ENCODE assay signal across 22 mouse cellular contexts in genomic region chrX:13765024-13765423, GRCm38 (mm10).
A peak's percentile ranks its signal among the peaks of the same experiment; 100 is the strongest.
DNase-seq lines count a peak whose midpoint lies in the region; ATAC-seq and TF ChIP-seq lines count a peak whose summit lies in the region.
"Had no signal": no experiment of that assay in that cellular context is flagged by ENCODE, and none has a peak within 500 bp of the region (broad histone marks: within the 10 kb centered on the region; RNA-seq: fewer than 3 reads in every experiment).

No protein-coding gene starts in this region.

- no peak overlapping the region for H3K4me3 ChIP-seq in lung, postnatal 0 days (ENCODE audit: low read depth, low read length)
- no peak overlapping the region for H3K4me3 ChIP-seq in forebrain, embryonic 11.5 days (ENCODE audit: low read depth, low read length)
- H3K4me3 ChIP-seq: embryonic facial prominence, embryonic 12.5 days; embryonic facial prominence, embryonic 15.5 days; forebrain, embryonic 12.5 days; forebrain, embryonic 15.5 days; heart, adult 2 months; heart, embryonic 10.5 days; hindbrain, embryonic 12.5 days; hindbrain, embryonic 15.5 days had no signal

- no peak overlapping the region for H3K27ac ChIP-seq in lung, postnatal 0 days (ENCODE audit: low read length)
- H3K27ac ChIP-seq in forebrain, embryonic 11.5 days (ENCODE audit: low read depth, low read length) = no peak overlapping the region
- H3K27ac ChIP-seq: embryonic facial prominence, embryonic 12.5 days; embryonic facial prominence, embryonic 15.5 days; forebrain, embryonic 12.5 days; forebrain, embryonic 15.5 days; heart, adult 2 months; heart, embryonic 10.5 days; hindbrain, embryonic 12.5 days; hindbrain, embryonic 15.5 days had no signal

- no peaks in the 10 kb centered on the region for H3K36me3 ChIP-seq in lung, postnatal 0 days (ENCODE audit: insufficient read depth, low read length)
- H3K36me3 ChIP-seq in forebrain, embryonic 11.5 days (ENCODE audit: control insufficient read depth, insufficient read depth, low read length) = no peaks in the 10 kb centered on the region
- H3K36me3 ChIP-seq: embryonic facial prominence, embryonic 12.5 days; embryonic facial prominence, embryonic 15.5 days; forebrain, embryonic 12.5 days; forebrain, embryonic 15.5 days; heart, embryonic 10.5 days; hindbrain, embryonic 12.5 days; hindbrain, embryonic 15.5 days had no signal

- H3K4me2 ChIP-seq in lung, postnatal 0 days (replicated peaks; ENCODE audit: low read depth, low read length) = no peak overlapping the region
- H3K4me2 ChIP-seq in forebrain, embryonic 11.5 days (ENCODE audit: low read depth, low read length, severe bottlenecking) = no peak overlapping the region
- H3K4me2 ChIP-seq: embryonic facial prominence, embryonic 12.5 days; embryonic facial prominence, embryonic 15.5 days; forebrain, embryonic 12.5 days; forebrain, embryonic 15.5 days; hindbrain, embryonic 12.5 days; hindbrain, embryonic 15.5 days had no signal

- ATAC-seq in lung, postnatal 0 days = peak; percentile 68
- no peak for ATAC-seq in forebrain, embryonic 11.5 days (replicated peaks; ENCODE audit: low FRiP score)
- ATAC-seq: forebrain, embryonic 15.5 days had no signal

- 48% methylated on average over 1 of the region's 1 CpGs for WGBS in lung, postnatal 0 days
- 89% methylated on average over 1 of the region's 1 CpGs for WGBS in forebrain, embryonic 11.5 days

- H3K27me3 ChIP-seq in lung, postnatal 0 days (replicated peaks; ENCODE audit: insufficient read depth, low read length) = no peaks in the 10 kb centered on the region
- H3K27me3 ChIP-seq in forebrain, embryonic 11.5 days (ENCODE audit: control insufficient read depth, insufficient read depth, low read length) = no peaks in the 10 kb centered on the region
- H3K27me3 ChIP-seq: embryonic facial prominence, embryonic 12.5 days; embryonic facial prominence, embryonic 15.5 days; forebrain, embryonic 12.5 days; forebrain, embryonic 15.5 days; hindbrain, embryonic 12.5 days; hindbrain, embryonic 15.5 days had no signal

- H3K9ac ChIP-seq in lung, postnatal 0 days (replicated peaks; ENCODE audit: low read depth) = no peak overlapping the region
- H3K9ac ChIP-seq in forebrain, embryonic 11.5 days (ENCODE audit: low read length) = no peak overlapping the region
- H3K9ac ChIP-seq: embryonic facial prominence, embryonic 12.5 days; embryonic facial prominence, embryonic 15.5 days; forebrain, embryonic 12.5 days; forebrain, embryonic 15.5 days; hindbrain, embryonic 12.5 days; hindbrain, embryonic 15.5 days had no signal

- DNase-seq in lung, postnatal 0 days (ENCODE audit: low spot score) = peak; percentile 53
- no peak for DNase-seq in lung, adult 18-20 months
- DNase-seq in 3134 (ENCODE audit: extremely low read depth, insufficient read length, low spot score) = peak; percentile 23
- peak; percentile 49 for DNase-seq in Muller cell, postnatal 12 days (ENCODE audit: inconsistent ontology term)
- no peak for DNase-seq in forebrain, embryonic 11.5 days (ENCODE audit: low spot score)
- no peak for DNase-seq in layer of hippocampus, adult 9-11 months
- DNase-seq: adrenal gland, adult 2 months; adrenal gland, postnatal 14 days; cerebellum, adult 11 months; cerebellum, adult 2 months; cerebellum, adult 9-11 months; cerebellum, postnatal 25 days; gastrocnemius, postnatal 10 days; gastrocnemius, postnatal 36 days had no signal

- no peak for TF ChIP-seq CTCF in lung, postnatal 0 days (IDR thresholded peaks at IDR 0.05)

- H3K4me1 ChIP-seq in lung, postnatal 0 days (ENCODE audit: insufficient read depth, low read depth, low read length) = no peaks in the 10 kb centered on the region
- H3K4me1 ChIP-seq in forebrain, embryonic 11.5 days (replicated peaks; ENCODE audit: control insufficient read depth, insufficient read depth, low read length) = no peaks in the 10 kb centered on the region
- H3K4me1 ChIP-seq: embryonic facial prominence, embryonic 12.5 days; embryonic facial prominence, embryonic 15.5 days; forebrain, embryonic 12.5 days; forebrain, embryonic 15.5 days; heart, embryonic 10.5 days; hindbrain, embryonic 12.5 days; hindbrain, embryonic 15.5 days had no signal

- H3K9me3 ChIP-seq in lung, postnatal 0 days (ENCODE audit: low read length) = no peaks in the 10 kb centered on the region
- no peaks in the 10 kb centered on the region for H3K9me3 ChIP-seq in forebrain, embryonic 11.5 days (ENCODE audit: control insufficient read depth, low read length)
- H3K9me3 ChIP-seq: embryonic facial prominence, embryonic 12.5 days; embryonic facial prominence, embryonic 15.5 days; forebrain, embryonic 12.5 days; forebrain, embryonic 15.5 days; heart, embryonic 10.5 days; hindbrain, embryonic 12.5 days; hindbrain, embryonic 15.5 days had no signal

- peak; percentile 47; the same call in 1 of the 2 replicates for TF ChIP-seq EP300 in lung, postnatal 0 days (IDR thresholded peaks at IDR 0.05)

Comparison
In these comparisons a context has a peak if more than half of its experiments do, and no peak if none do; other contexts are left out.
1. DNase-seq: peak in lung, postnatal 0 days (single experiment), 3134 (single experiment) and Muller cell, postnatal 12 days (single experiment); none in lung, adult 18-20 months (0 of 2), forebrain, embryonic 11.5 days (single experiment) and layer of hippocampus, adult 9-11 months (single experiment).